Mouse (Mus musculus) heart, postnatal 4 days (tissue): ENCODE data around the gene Hcn3. TPM values are rescaled to one million over a fixed set of nuclear protein-coding genes. Genes with fewer than 3 reads are reported as not detected.

Source experiments
- total RNA-seq, 2 experiments: library from RNA; stranded (reverse); gene quantifications; 2 replicates each; pipeline ENCODE4 v1.2.3; 2021

The Hcn3 gene
- total RNA-seq, 2 experiments from 2014 or later, result 0.86 to 1.1 TPM

Other genes with a start within 250 kb of the Hcn3 start
- 10 to 100 TPM; 28.5 to 29.9 TPM for gene Msto1, start 246.2 kb downstream of the Hcn3 start, total RNA-seq
- gene Ash1l, start 209.6 kb downstream of the Hcn3 start, total RNA-seq, result 10 to 100 TPM; 42.0 to 46.8 TPM
- 100 to 1,000 TPM; 102 to 114 TPM for gene Dap3, start 209.0 kb downstream of the Hcn3 start, total RNA-seq
- 10 to 100 TPM; 12.3 to 12.5 TPM for gene Rusc1, start 66.9 kb downstream of the Hcn3 start, total RNA-seq
- not detected for gene Gm43738, start 59.1 kb downstream of the Hcn3 start, total RNA-seq
- gene Fdps, start 58.2 kb downstream of the Hcn3 start, total RNA-seq, result 10 to 100 TPM; 54.5 to 58.7 TPM
- not detected for gene Pklr, start 24.1 kb downstream of the Hcn3 start, total RNA-seq
- gene Clk2, start 4.6 kb upstream of the Hcn3 start, total RNA-seq, result 10 to 100 TPM; 30.3 to 32.1 TPM
- 10 to 100 TPM; 46.7 to 47.3 TPM for gene Scamp3, start 17.3 kb upstream of the Hcn3 start, total RNA-seq
- gene Fam189b, start 22.9 kb upstream of the Hcn3 start, total RNA-seq, result 1 to 10 TPM; 8.8 to 9.0 TPM
- gene Gba, start 42.7 kb upstream of the Hcn3 start, total RNA-seq, result 10 to 100 TPM; 19.7 to 21.8 TPM
- gene Thbs3, start 55.0 kb upstream of the Hcn3 start, total RNA-seq, result 10 to 100 TPM; 25.0 to 34.5 TPM
- 10 to 100 TPM; 62.9 to 67.2 TPM for gene Mtx1, start 66.9 kb upstream of the Hcn3 start, total RNA-seq
- under 1 TPM; 0.61 to 0.74 TPM for gene Muc1, start 68.9 kb upstream of the Hcn3 start, total RNA-seq
- 100 to 1,000 TPM; 100 to 104 TPM for gene Krtcap2, start 85.8 kb upstream of the Hcn3 start, total RNA-seq
- gene Trim46, start 86.1 kb upstream of the Hcn3 start, total RNA-seq, result 1 to 10 TPM; 1.3 to 1.6 TPM
- gene Dpm3, start 99.2 kb upstream of the Hcn3 start, total RNA-seq, result 10 to 100 TPM; 51.6 to 61.0 TPM
- gene Slc50a1, start 110.4 kb upstream of the Hcn3 start, total RNA-seq, result 10 to 100 TPM; 24.9 to 28.0 TPM
- 10 to 100 TPM; 37.9 to 42.0 TPM for gene Efna1, start 120.9 kb upstream of the Hcn3 start, total RNA-seq
- under 1 TPM in 1 of 2 experiments, not detected in 1; 0.26 TPM for gene Efna3, start 162.8 kb upstream of the Hcn3 start, total RNA-seq
- gene Efna4, start 177.8 kb upstream of the Hcn3 start, total RNA-seq, result 1 to 10 TPM; 3.1 to 3.7 TPM
- 10 to 100 TPM; 93.6 to 95.2 TPM for gene Adam15, start 189.8 kb upstream of the Hcn3 start, total RNA-seq
- under 1 TPM; 0.14 to 0.23 TPM for gene Dcst2, start 201.8 kb upstream of the Hcn3 start, total RNA-seq
- gene Dcst1, start 205.1 kb upstream of the Hcn3 start, total RNA-seq, result under 1 TPM; 0.21 to 0.72 TPM
- gene Zbtb7b, start 234.6 kb upstream of the Hcn3 start, total RNA-seq, result 10 to 100 TPM; 13.8 to 15.1 TPM
- gene Lenep, start 242.6 kb upstream of the Hcn3 start, total RNA-seq, result under 1 TPM in 1 of 2 experiments, not detected in 1; 0.68 TPM